Mouse (Mus musculus): ENCODE results near the gene Pex11b.

- TF ChIP-seq CTCF (IDR thresholded peaks at IDR 0.05; ENCODE audit: extremely low read depth, insufficient read depth, insufficient read length, insufficient replicate concordance): no peak
- no peak for TF ChIP-seq POLR2A (IDR thresholded peaks at IDR 0.05; ENCODE audit: low read depth, low read length)
These were observed 40.5 kb downstream of the Pex11b start for GRCm38 (mm10) chr3:96675690-96676089.
